9 mouse cellular contexts compared by ENCODE assay signal in the genomic region with DNA sequence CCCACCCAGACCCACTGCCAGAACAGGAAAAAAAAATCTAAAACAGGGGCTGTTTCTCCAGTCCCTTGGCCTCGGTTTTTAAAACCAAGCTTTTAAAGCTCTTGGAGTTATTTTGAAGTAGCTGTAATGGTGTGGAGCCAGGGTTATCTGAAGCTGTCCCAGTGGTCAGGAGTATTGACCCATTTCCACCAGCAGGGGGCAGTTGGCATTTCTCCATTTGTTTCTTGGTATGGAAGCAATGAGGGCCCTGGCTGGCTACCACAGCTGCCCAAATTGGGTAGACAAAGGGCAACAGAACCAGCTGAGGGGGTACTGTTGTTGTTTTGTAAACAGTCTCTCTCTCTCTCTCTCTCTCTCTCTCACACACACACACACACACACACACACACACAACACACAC.
A peak's percentile ranks its signal among the peaks of the same experiment; 100 is the strongest.
DNase-seq lines count a peak whose midpoint lies in the region; ATAC-seq and TF ChIP-seq lines count a peak whose summit lies in the region.
"Had no signal": no experiment of that assay in that cellular context is flagged by ENCODE, and none has a peak within 500 bp of the region (broad histone marks: within the 10 kb centered on the region; RNA-seq: fewer than 3 reads in every experiment).

No protein-coding gene starts in this region.

- H3K9me3 ChIP-seq in neural tube, embryonic 15.5 days (replicated peaks), result no peaks in the 10 kb centered on the region
- H3K9me3 ChIP-seq: heart, embryonic 13.5 days had no signal

- no peak for TF ChIP-seq POLR2A in thymus, adult 2 months (IDR thresholded peaks at IDR 0.05; ENCODE audit: control insufficient read depth, extremely low read depth, insufficient read depth, low read length, poor library complexity)

- H3K9ac ChIP-seq in neural tube, embryonic 15.5 days (replicated peaks), result no peak overlapping the region
- H3K9ac ChIP-seq: heart, embryonic 13.5 days had no signal

- no peaks in the 10 kb centered on the region for H3K4me1 ChIP-seq in neural tube, embryonic 15.5 days
- H3K4me1 ChIP-seq in thymus, adult 2 months (replicated peaks; ENCODE audit: control insufficient read depth, insufficient read depth, low read length), result no peaks in the 10 kb centered on the region

- H3K4me2 ChIP-seq in neural tube, embryonic 15.5 days, result no peak overlapping the region
- H3K4me2 ChIP-seq: heart, embryonic 13.5 days had no signal

- no peak for TF ChIP-seq CTCF in thymus, adult 2 months (IDR thresholded peaks at IDR 0.05; ENCODE audit: borderline replicate concordance, control insufficient read depth, extremely low read depth, insufficient read depth, low read length, poor library complexity)

- peak; percentile 3 for DNase-seq in cerebellum, adult 8-10 months
- DNase-seq in cerebellum, adult 11-12 months, result no peak
- peak; percentile 35 for DNase-seq in neural tube, embryonic 10.5 days (ENCODE audit: extremely low spot score, low spot score)
- DNase-seq in c-Kit-positive CD71-positive TER-119-negative erythroid progenitor cells, embryonic 14.5 days (ENCODE audit: low read depth), result peak; percentile 6
- DNase-seq in induced T-regulatory cell, adult 2 months (ENCODE audit: low read depth), result peak; percentile 44
- peak; percentile 82 for DNase-seq in lung, postnatal 36 days
- DNase-seq in thymus, adult 2 months, result peak; percentile 43

- ATAC-seq in neural tube, embryonic 15.5 days (ENCODE audit: low FRiP score), result no peak

- no peaks in the 10 kb centered on the region for H3K27me3 ChIP-seq in neural tube, embryonic 15.5 days (replicated peaks)
- no peaks in the 10 kb centered on the region for H3K27me3 ChIP-seq in thymus, adult 2 months (ENCODE audit: control insufficient read depth, insufficient read depth, low read length)
- H3K27me3 ChIP-seq: heart, embryonic 13.5 days had no signal

- H3K4me3 ChIP-seq in neural tube, embryonic 15.5 days (replicated peaks), result no peak overlapping the region
- no peak overlapping the region for H3K4me3 ChIP-seq in thymus, adult 2 months (ENCODE audit: control insufficient read depth, insufficient read depth, low read length)
- H3K4me3 ChIP-seq: heart, embryonic 13.5 days had no signal

- 70% methylated on average over 1 of the region's 1 CpGs for WGBS in neural tube, embryonic 15.5 days
- 86% methylated on average over 1 of the region's 1 CpGs for WGBS in thymus, adult 2 months

- no peak overlapping the region for H3K27ac ChIP-seq in neural tube, embryonic 15.5 days (replicated peaks)
- H3K27ac ChIP-seq in thymus, adult 2 months (ENCODE audit: control insufficient read depth, insufficient read depth, low read length), result no peak overlapping the region
- H3K27ac ChIP-seq: heart, embryonic 13.5 days had no signal

- no peaks in the 10 kb centered on the region for H3K36me3 ChIP-seq in neural tube, embryonic 15.5 days
- H3K36me3 ChIP-seq in thymus, adult 2 months (ENCODE audit: control insufficient read depth, insufficient read depth, low read length), result no peaks in the 10 kb centered on the region
- H3K36me3 ChIP-seq: heart, embryonic 13.5 days had no signal
